Mouse (Mus musculus): ENCODE measurements at regions not wholly inside any gene's neighbourhood (a gene's known extent, or its start where the extent isn't known, plus 50 kb on each side); places are given as distances from the start of the nearest gene placed in this dataset.

GRCm38 (mm10) chr1:166811341-166812071 is 129.9 kb upstream of the Fmo9 start:
- no peak for DNase-seq

GRCm38 (mm10) chr1:166812072-166812461 is 130.4 kb upstream of the Fmo9 start:
- no peak for DNase-seq

GRCm38 (mm10) chr1:166812920-166813439 is 131.3 kb upstream of the Fmo9 start:
- DNase-seq = no peak

GRCm38 (mm10) chr1:166817927-166818326 is 136.3 kb upstream of the Fmo9 start:
- no peak for DNase-seq

- no peak for DNase-seq
These were observed 137.0 kb upstream of the Fmo9 start for GRCm38 (mm10) chr1:166818682-166819081.

- DNase-seq = no peak
These were observed 137.8 kb upstream of the Fmo9 start for GRCm38 (mm10) chr1:166819420-166819819.

- DNase-seq = no peak
These were observed 138.4 kb upstream of the Fmo9 start for GRCm38 (mm10) chr1:166820050-166820449.

GRCm38 (mm10) chr1:166821146-166821545 is 139.5 kb upstream of the Fmo9 start:
- DNase-seq = no peak

GRCm38 (mm10) chr1:166837299-166837698 is 155.7 kb upstream of the Fmo9 start:
- DNase-seq = no peak

GRCm38 (mm10) chr1:166839833-166840232 is 158.2 kb upstream of the Fmo9 start:
- DNase-seq = no peak

GRCm38 (mm10) chr1:166843397-166843877 is 157.8 kb upstream of the Fam78b start:
- no peak for DNase-seq

- DNase-seq = no peak
These were observed 154.7 kb upstream of the Fam78b start for GRCm38 (mm10) chr1:166846566-166846965.

- no peak for DNase-seq
These were observed 154.0 kb upstream of the Fam78b start for GRCm38 (mm10) chr1:166847233-166847632.

- no peak for DNase-seq
These were observed 153.1 kb upstream of the Fam78b start for GRCm38 (mm10) chr1:166848015-166848535.

- DNase-seq = no peak
These were observed 145.2 kb upstream of the Fam78b start for GRCm38 (mm10) chr1:166855988-166856387.

GRCm38 (mm10) chr1:166866256-166866655 is 135.0 kb upstream of the Fam78b start:
- no peak for DNase-seq

- DNase-seq = no peak
These were observed 130.0 kb upstream of the Fam78b start for GRCm38 (mm10) chr1:166871258-166871657.

GRCm38 (mm10) chr1:166876452-166876851 is 124.8 kb upstream of the Fam78b start:
- DNase-seq = no peak

- no peak for DNase-seq
These were observed 118.0 kb upstream of the Fam78b start for GRCm38 (mm10) chr1:166883215-166883614.

GRCm38 (mm10) chr1:166895945-166896344 is 105.3 kb upstream of the Fam78b start:
- DNase-seq = no peak

- no peak for DNase-seq
These were observed 102.5 kb upstream of the Fam78b start for GRCm38 (mm10) chr1:166898741-166899140.

GRCm38 (mm10) chr1:166899238-166899637 is 102.0 kb upstream of the Fam78b start:
- DNase-seq = no peak

- DNase-seq = no peak
These were observed 101.2 kb upstream of the Fam78b start for GRCm38 (mm10) chr1:166900028-166900427.

- DNase-seq = no peak
These were observed 100.6 kb upstream of the Fam78b start for GRCm38 (mm10) chr1:166900441-166901161.

All from lung, adult 18-20 months (tissue).